Mouse (Mus musculus): Measurements from ENCODE around the gene Kif6.

Kif6 gene

GRCm38 (mm10) chr17:49736364-49736763 lies 121.4 kb downstream of the Kif6 start:
- no peak for DNase-seq (ENCODE audit: low read depth, low spot score)

- no peak for DNase-seq (ENCODE audit: low read depth, low spot score)
Measured at GRCm38 (mm10) chr17:49737217-49737774, 122.4 kb downstream of the Kif6 start.

GRCm38 (mm10) chr17:49738351-49738750 lies 123.4 kb downstream of the Kif6 start:
- DNase-seq (ENCODE audit: low read depth, low spot score): no peak

- DNase-seq (ENCODE audit: low read depth, low spot score): no peak
Measured at GRCm38 (mm10) chr17:49739896-49740679, 125.2 kb downstream of the Kif6 start.

GRCm38 (mm10) chr17:49741172-49741571 lies 126.2 kb downstream of the Kif6 start:
- no peak for DNase-seq (ENCODE audit: low read depth, low spot score)

GRCm38 (mm10) chr17:49741927-49742326 lies 127.0 kb downstream of the Kif6 start:
- no peak for DNase-seq (ENCODE audit: low read depth, low spot score)

GRCm38 (mm10) chr17:49743580-49744463 lies 128.9 kb downstream of the Kif6 start:
- DNase-seq (ENCODE audit: low read depth, low spot score): no peak

GRCm38 (mm10) chr17:49750889-49751324 lies 136.0 kb downstream of the Kif6 start:
- DNase-seq (ENCODE audit: low read depth, low spot score): no peak

- no peak for DNase-seq (ENCODE audit: low read depth, low spot score)
Measured at GRCm38 (mm10) chr17:49753874-49754273, 138.9 kb downstream of the Kif6 start.

- DNase-seq (ENCODE audit: low read depth, low spot score): no peak
Measured at GRCm38 (mm10) chr17:49756862-49757261, 141.9 kb downstream of the Kif6 start.

- no peak for DNase-seq (ENCODE audit: low read depth, low spot score)
Measured at GRCm38 (mm10) chr17:49759047-49759446, 144.1 kb downstream of the Kif6 start.

- DNase-seq (ENCODE audit: low read depth, low spot score): no peak
Measured at GRCm38 (mm10) chr17:49761260-49761659, 146.3 kb downstream of the Kif6 start.

- DNase-seq (ENCODE audit: low read depth, low spot score): no peak
Measured at GRCm38 (mm10) chr17:49761838-49762237, 146.9 kb downstream of the Kif6 start.

GRCm38 (mm10) chr17:49764963-49765362 lies 150.0 kb downstream of the Kif6 start:
- DNase-seq (ENCODE audit: low read depth, low spot score): no peak

GRCm38 (mm10) chr17:49767717-49768370 lies 152.9 kb downstream of the Kif6 start:
- no peak for DNase-seq (ENCODE audit: low read depth, low spot score)

GRCm38 (mm10) chr17:49771703-49772315 lies 156.9 kb downstream of the Kif6 start:
- no peak for DNase-seq (ENCODE audit: low read depth, low spot score)

GRCm38 (mm10) chr17:49777115-49777839 lies 162.3 kb downstream of the Kif6 start:
- peak; percentile 19 for DNase-seq (ENCODE audit: low read depth, low spot score)

- no peak for DNase-seq (ENCODE audit: low read depth, low spot score)
Measured at GRCm38 (mm10) chr17:49779066-49779465, 164.1 kb downstream of the Kif6 start.

GRCm38 (mm10) chr17:49779576-49779975 lies 164.6 kb downstream of the Kif6 start:
- DNase-seq (ENCODE audit: low read depth, low spot score): no peak

- DNase-seq (ENCODE audit: low read depth, low spot score): no peak
Measured at GRCm38 (mm10) chr17:49785851-49786250, 170.9 kb downstream of the Kif6 start.

- DNase-seq (ENCODE audit: low read depth, low spot score): no peak
Measured at GRCm38 (mm10) chr17:49787351-49787750, 172.4 kb downstream of the Kif6 start.

Data from embryo, embryonic 11.5 days (tissue).